Mouse (Mus musculus): ENCODE results near the gene Olfr588-ps1.

GRCm38 (mm10) chr7:103140579-103140978 is at the start of gene Olfr588-ps1:
- no peak for TF ChIP-seq CTCF (conservative IDR thresholded peaks at IDR 0.05; ENCODE audit: low read length)
- no peak for TF ChIP-seq NANOG (IDR thresholded peaks at IDR 0.05; ENCODE audit: borderline replicate concordance, low read length)

Data from E14TG2a.4 (cell line).